Mouse (Mus musculus) bone marrow, adult 2 months (tissue): ENCODE measurements around the gene Defb25.

Source experiments
- CTCF ChIP-seq: fragments of 200-500 bp; IDR thresholded peaks from 2 replicates; pipeline ENCODE4 v1.5.1; 2011; ENCODE audit warnings: low read length, control low read depth; ENCODE audit not compliant: control insufficient read depth, insufficient read depth
- POLR2A ChIP-seq: fragments of 200-500 bp; IDR thresholded peaks from 2 replicates; pipeline ENCODE4 v1.6.1; 2011; ENCODE audit warnings: low read depth, mild to moderate bottlenecking, control low read depth, low read length, borderline replicate concordance; ENCODE audit not compliant: control insufficient read depth

- TF ChIP-seq CTCF (no peak), POLR2A (no peak)
These were observed 34.4 kb downstream of the Defb25 start for GRCm38 (mm10) chr2:152588450-152588849.
